Mouse (Mus musculus): ENCODE results near the gene Tbc1d1. TPM values are rescaled to one million over a fixed set of nuclear protein-coding genes. Genes with fewer than 3 reads are reported as not detected.
A peak's percentile ranks its signal among the peaks of the same experiment; 100 is the strongest.

The Tbc1d1 gene
- polyA plus RNA-seq, 1 experiment from 2014 or later: 15.4 TPM

DNA sequence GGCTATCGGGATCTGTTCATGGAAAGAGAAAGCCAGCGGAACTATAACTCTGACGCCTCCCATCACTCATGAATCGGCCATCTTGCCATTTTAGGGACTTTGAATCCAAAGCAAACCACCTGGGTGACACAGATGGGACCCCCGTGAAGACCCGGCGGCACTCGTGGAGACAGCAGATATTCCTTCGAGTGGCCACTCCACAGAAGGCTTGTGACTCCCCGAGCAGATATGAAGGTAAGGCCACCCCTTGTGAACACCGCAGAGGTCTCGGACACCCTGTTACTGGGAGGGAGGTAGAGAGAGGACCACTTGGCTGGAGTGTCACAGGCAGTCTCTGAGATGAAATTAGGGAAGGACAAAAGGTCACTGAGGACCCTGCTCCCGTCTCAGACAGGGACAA, 129.7 kb downstream of the Tbc1d1 start:
- H3K27ac ChIP-seq: no peak overlapping the region

DNA sequence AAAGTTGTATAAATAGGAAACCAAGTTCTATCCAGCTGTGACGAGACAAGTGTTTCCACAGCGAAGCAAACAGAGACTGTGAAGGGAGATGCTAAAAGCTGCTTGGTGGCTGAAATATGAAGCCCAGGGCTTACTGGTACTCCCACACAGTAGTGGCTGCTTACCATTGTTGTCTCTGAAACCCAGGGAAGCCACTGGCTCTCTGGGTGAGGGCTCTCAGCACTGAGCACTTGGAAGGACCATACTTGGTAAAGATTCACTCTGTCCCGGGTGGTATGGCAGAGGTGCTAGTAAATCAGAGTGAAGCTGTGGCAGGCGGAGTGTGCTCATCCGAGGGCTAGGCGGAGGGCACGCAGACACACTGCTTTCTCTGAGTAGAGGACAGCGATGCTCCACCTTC, 131.2 kb downstream of the Tbc1d1 start:
- 84% methylated on average over 8 of the region's 8 CpGs for WGBS
- Histone ChIP-seq H3K27ac (no peak overlapping the region), H3K4me3 (replicated peaks; ENCODE audit: low read length) (no peak overlapping the region), H3K4me1 (replicated peaks; ENCODE audit: control insufficient read depth, insufficient read depth, low read length) (no peaks in the 10 kb centered on the region), H3K9me3 (ENCODE audit: control insufficient read depth, low read length) (no peaks in the 10 kb centered on the region), H3K36me3 (replicated peaks; ENCODE audit: control insufficient read depth, insufficient read depth) (peaks cover 6% of the 10 kb centered on the region), H3K4me2 (replicated peaks) (no peak overlapping the region), H3K9ac (no peak overlapping the region), H3K27me3 (ENCODE audit: control insufficient read depth, insufficient read depth, low read length) (no peaks in the 10 kb centered on the region)
- ATAC-seq (ENCODE audit: low FRiP score) (no peak), DNase-seq (ENCODE audit: low spot score) (no peak)

More for the DNA sequence above, 129.7 kb downstream of the Tbc1d1 start:
- no peak overlapping the region for H3K4me3 ChIP-seq (replicated peaks; ENCODE audit: low read length)
- H3K36me3 ChIP-seq (replicated peaks; ENCODE audit: control insufficient read depth, insufficient read depth): peaks cover 11% of the 10 kb centered on the region
- H3K9me3 ChIP-seq (ENCODE audit: control insufficient read depth, low read length): no peaks in the 10 kb centered on the region
- no peaks in the 10 kb centered on the region for H3K4me1 ChIP-seq (replicated peaks; ENCODE audit: control insufficient read depth, insufficient read depth, low read length)
- no peaks in the 10 kb centered on the region for H3K27me3 ChIP-seq (ENCODE audit: control insufficient read depth, insufficient read depth, low read length)
- 93% methylated on average over 13 of the region's 13 CpGs for whole genome bisulfite sequencing
- DNase-seq (ENCODE audit: low spot score) (no peak), ATAC-seq (ENCODE audit: low FRiP score) (no peak)
- no peak overlapping the region for H3K9ac ChIP-seq
- H3K4me2 ChIP-seq (replicated peaks): no peak overlapping the region

DNA sequence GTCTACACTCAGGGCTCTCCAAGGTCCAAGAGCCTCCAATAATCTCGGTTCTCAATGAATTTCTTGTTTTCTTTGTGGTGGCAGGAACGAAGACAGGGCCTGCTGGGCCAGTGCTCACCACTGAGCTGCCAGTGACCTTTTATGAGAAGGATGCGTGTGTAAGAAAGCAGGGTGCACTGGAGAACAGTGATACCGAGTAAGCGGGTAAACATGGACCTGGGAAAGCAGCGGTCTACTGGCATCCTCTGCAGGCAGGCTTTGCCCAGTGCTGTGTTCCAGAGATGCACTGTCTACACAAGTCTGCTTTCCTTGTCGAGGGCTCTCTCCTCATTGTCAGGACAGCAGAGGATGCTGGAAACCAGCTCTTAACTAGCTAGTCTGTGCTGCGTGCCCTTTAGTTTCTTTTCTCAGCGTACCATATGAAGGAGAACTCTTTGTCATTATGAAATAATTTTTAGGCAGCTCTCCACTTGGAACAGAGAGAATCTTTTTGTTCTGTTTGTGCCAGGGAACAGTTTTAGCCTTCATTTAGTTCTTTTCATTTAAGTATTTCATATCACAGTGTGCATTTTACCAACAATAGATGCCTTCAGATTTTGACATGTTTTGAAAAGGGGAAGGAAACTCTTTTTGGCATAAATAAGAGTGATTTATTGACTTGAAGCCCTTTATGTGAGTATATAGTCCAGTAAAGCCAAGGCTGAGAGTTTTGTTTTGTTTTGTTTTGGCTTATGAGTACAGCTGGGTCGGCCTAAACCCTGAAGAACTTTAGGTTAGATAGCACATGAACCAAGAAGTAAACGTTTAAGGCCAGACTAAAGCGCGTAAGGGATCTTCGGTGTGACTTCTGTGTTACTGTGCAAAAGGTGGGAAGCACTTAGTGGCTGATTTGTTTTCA, 132.2 kb downstream of the Tbc1d1 start:
- no peak for ATAC-seq (ENCODE audit: low FRiP score)
- Histone ChIP-seq H3K4me2 (replicated peaks) (no peak overlapping the region), H3K4me3 (replicated peaks; ENCODE audit: low read length) (no peak overlapping the region), H3K27ac (no peak overlapping the region), H3K4me1 (replicated peaks; ENCODE audit: control insufficient read depth, insufficient read depth, low read length) (no peaks in the 10 kb centered on the region), H3K27me3 (ENCODE audit: control insufficient read depth, insufficient read depth, low read length) (no peaks in the 10 kb centered on the region), H3K9ac (no peak overlapping the region), H3K9me3 (ENCODE audit: control insufficient read depth, low read length) (no peaks in the 10 kb centered on the region), H3K36me3 (replicated peaks; ENCODE audit: control insufficient read depth, insufficient read depth) (peaks cover 3% of the 10 kb centered on the region; the same call in 1 of the 2 replicates)
- WGBS: 91% methylated on average over 14 of the region's 14 CpGs
- DNase-seq (ENCODE audit: low spot score): no peak

DNA sequence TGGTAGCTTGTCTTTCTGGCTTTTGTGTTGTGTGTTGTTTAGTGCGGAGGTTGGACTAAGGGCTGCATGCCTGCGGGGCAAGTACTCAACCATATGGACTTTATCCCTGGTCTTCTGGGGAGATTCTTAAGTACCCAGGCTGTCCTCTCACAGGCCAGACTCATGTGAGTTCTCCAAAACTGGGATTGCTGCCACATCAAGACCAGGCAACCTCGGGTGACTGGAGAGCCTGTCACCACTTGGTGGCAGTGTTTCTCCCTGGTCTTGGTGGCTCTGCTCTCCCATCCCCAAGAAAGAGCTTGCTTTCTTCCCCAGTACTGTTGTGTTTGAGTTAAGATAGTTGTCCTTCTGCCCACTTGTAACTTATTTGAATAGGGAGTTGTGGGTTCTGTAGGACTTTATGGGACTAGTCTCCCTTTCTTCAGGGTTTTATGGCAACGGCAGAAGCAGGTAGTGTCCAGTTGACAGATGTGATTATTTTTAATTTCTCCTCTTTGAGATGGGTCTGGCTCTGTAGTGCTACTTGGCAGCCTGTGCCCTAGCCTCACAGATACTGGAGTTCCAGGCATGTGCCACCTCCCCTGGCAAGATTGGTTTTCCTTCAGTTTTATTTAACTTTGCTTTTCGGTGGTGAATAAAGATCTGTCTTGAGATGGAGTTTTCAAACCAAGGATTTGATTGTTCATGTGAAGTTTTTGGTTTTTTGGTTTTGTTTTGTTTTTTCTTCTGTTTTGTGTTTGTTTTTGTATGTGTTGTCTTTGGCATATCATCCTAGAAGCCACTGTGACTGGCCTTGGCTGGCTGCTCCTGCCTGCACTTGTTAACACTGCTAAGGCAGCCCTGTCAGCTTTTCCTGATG, 133.3 kb downstream of the Tbc1d1 start:
- ATAC-seq (ENCODE audit: low FRiP score) (peak; percentile 81; the same call in 1 of the 2 replicates), DNase-seq (ENCODE audit: low spot score) (peak; percentile 79)
- H3K27ac ChIP-seq: no peak overlapping the region
- H3K9me3 ChIP-seq (ENCODE audit: control insufficient read depth, low read length): no peaks in the 10 kb centered on the region
- WGBS: 70% methylated on average over 5 of the region's 5 CpGs
- H3K27me3 ChIP-seq (ENCODE audit: control insufficient read depth, insufficient read depth, low read length): no peaks in the 10 kb centered on the region
- no peak overlapping the region for H3K4me3 ChIP-seq (replicated peaks; ENCODE audit: low read length)
- H3K36me3 ChIP-seq (replicated peaks; ENCODE audit: control insufficient read depth, insufficient read depth): peaks cover 7% of the 10 kb centered on the region
- no peaks in the 10 kb centered on the region for H3K4me1 ChIP-seq (replicated peaks; ENCODE audit: control insufficient read depth, insufficient read depth, low read length)
- H3K4me2 ChIP-seq (replicated peaks): no peak overlapping the region
- no peak overlapping the region for H3K9ac ChIP-seq

DNA sequence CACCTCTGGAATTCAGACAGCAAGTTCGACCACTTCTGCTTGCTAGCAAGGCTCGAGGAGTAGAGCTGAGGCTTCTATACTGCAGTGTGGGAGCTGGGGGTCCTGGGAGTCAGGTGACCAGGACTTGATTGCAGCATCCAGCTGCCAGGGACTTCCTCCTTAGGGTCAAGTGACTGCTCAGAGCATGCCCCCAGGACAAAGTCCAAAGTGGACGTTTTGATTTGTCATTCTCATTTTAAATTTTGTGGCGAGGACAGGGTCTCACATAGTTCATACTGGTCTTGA, 133.9 kb downstream of the Tbc1d1 start:
- no peak overlapping the region for H3K27ac ChIP-seq

DNA sequence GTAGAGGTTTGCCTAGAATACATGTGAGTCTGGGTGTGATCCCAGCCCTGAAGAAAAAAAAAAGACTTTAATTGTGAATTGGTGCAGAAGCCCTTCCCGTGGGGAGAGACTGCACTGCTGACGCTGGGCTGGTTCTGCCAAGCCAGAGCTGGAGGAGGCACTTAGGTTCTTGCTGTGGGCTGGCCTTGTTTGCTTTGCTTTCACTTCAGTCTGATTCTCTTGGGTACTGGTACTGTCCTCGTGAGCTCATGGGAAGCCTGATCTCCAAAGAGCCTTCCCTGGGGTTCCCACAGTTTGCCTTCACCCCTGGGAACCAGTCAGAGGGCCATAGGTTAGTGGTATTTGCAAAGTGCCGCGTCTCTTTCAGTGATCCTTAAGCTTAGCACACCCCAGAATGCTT, 135.6 kb downstream of the Tbc1d1 start:
- Histone ChIP-seq H3K36me3 (replicated peaks; ENCODE audit: control insufficient read depth, insufficient read depth) (peaks cover 4% of the 10 kb centered on the region), H3K9ac (no peak overlapping the region), H3K27me3 (ENCODE audit: control insufficient read depth, insufficient read depth, low read length) (no peaks in the 10 kb centered on the region), H3K4me2 (replicated peaks) (no peak overlapping the region), H3K4me1 (replicated peaks; ENCODE audit: control insufficient read depth, insufficient read depth, low read length) (no peaks in the 10 kb centered on the region), H3K9me3 (ENCODE audit: control insufficient read depth, low read length) (no peaks in the 10 kb centered on the region), H3K27ac (no peak overlapping the region), H3K4me3 (replicated peaks; ENCODE audit: low read length) (no peak overlapping the region)
- DNase-seq (ENCODE audit: low spot score) (no peak), ATAC-seq (ENCODE audit: low FRiP score) (no peak)
- WGBS: 76% methylated on average over 5 of the region's 5 CpGs

More for the DNA sequence above, 133.9 kb downstream of the Tbc1d1 start:
- DNase-seq (ENCODE audit: low spot score) (no peak), ATAC-seq (ENCODE audit: low FRiP score) (no peak)
- Histone ChIP-seq H3K36me3 (replicated peaks; ENCODE audit: control insufficient read depth, insufficient read depth) (peaks cover 8% of the 10 kb centered on the region), H3K4me2 (replicated peaks) (no peak overlapping the region), H3K27me3 (ENCODE audit: control insufficient read depth, insufficient read depth, low read length) (no peaks in the 10 kb centered on the region), H3K9me3 (ENCODE audit: control insufficient read depth, low read length) (no peaks in the 10 kb centered on the region), H3K4me3 (replicated peaks; ENCODE audit: low read length) (no peak overlapping the region), H3K9ac (no peak overlapping the region), H3K4me1 (replicated peaks; ENCODE audit: control insufficient read depth, insufficient read depth, low read length) (no peaks in the 10 kb centered on the region)
- 70% methylated on average over 4 of the region's 4 CpGs for WGBS

DNA sequence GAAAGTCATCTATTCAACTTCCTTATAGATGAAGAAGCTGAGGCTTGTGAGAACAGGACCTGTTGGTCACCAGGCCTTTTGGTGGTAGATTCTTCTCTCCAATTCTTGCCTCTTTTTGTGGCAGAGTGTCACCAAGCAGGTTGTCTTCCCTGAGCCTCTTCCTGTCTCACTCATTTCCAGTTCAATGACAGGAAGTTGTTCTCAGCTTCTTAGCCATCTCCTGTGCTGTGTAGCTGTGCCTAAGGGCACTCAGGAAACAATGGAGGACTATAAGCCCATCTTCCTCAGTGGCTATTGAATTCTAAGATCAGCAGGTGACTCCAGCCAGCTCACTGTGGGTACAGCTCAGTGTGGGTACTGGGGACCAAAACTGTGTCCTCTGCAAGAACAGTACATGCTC, 139.5 kb downstream of the Tbc1d1 start:
- Histone ChIP-seq H3K9ac (no peak overlapping the region), H3K4me3 (replicated peaks; ENCODE audit: low read length) (no peak overlapping the region), H3K27ac (no peak overlapping the region), H3K9me3 (ENCODE audit: control insufficient read depth, low read length) (no peaks in the 10 kb centered on the region), H3K4me1 (replicated peaks; ENCODE audit: control insufficient read depth, insufficient read depth, low read length) (peaks cover 10% of the 10 kb centered on the region), H3K36me3 (replicated peaks; ENCODE audit: control insufficient read depth, insufficient read depth) (peaks cover 4% of the 10 kb centered on the region; the same call in 1 of the 2 replicates), H3K4me2 (replicated peaks) (no peak overlapping the region), H3K27me3 (ENCODE audit: control insufficient read depth, insufficient read depth, low read length) (no peaks in the 10 kb centered on the region)
- ATAC-seq (ENCODE audit: low FRiP score) (no peak), DNase-seq (ENCODE audit: low spot score) (no peak)

DNA sequence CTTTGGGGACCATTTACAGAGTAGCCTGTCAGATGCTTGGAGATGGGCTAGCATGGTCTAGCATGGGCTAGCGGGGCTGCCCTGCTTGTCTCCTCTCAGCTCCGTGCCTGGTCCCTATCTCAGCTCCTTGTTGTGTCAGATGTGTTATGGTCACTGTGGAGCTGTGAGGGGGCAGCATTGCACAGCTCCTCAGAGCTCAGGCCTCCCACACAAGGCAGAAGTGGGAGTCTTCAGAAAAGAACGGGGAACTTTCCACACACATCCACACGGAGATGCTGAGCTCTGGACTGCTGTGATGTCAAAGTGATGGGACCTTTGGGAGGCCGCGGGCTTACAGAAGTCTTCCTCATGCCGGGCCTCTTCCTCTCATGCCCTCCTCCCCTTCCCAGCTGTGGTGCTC, 140.2 kb downstream of the Tbc1d1 start:
- H3K9me3 ChIP-seq (ENCODE audit: control insufficient read depth, low read length): no peaks in the 10 kb centered on the region
- H3K9ac ChIP-seq: no peak overlapping the region
- no peak for ATAC-seq (ENCODE audit: low FRiP score)
- WGBS: 84% methylated on average over 7 of the region's 7 CpGs
- H3K4me1 ChIP-seq (replicated peaks; ENCODE audit: control insufficient read depth, insufficient read depth, low read length): peaks cover 10% of the 10 kb centered on the region
- no peaks in the 10 kb centered on the region for H3K27me3 ChIP-seq (ENCODE audit: control insufficient read depth, insufficient read depth, low read length)
- no peak overlapping the region for H3K27ac ChIP-seq
- peaks cover 4% of the 10 kb centered on the region; the same call in 1 of the 2 replicates for H3K36me3 ChIP-seq (replicated peaks; ENCODE audit: control insufficient read depth, insufficient read depth)
- H3K4me3 ChIP-seq (replicated peaks; ENCODE audit: low read length): no peak overlapping the region
- H3K4me2 ChIP-seq (replicated peaks): no peak overlapping the region
- DNase-seq (ENCODE audit: low spot score): no peak

DNA sequence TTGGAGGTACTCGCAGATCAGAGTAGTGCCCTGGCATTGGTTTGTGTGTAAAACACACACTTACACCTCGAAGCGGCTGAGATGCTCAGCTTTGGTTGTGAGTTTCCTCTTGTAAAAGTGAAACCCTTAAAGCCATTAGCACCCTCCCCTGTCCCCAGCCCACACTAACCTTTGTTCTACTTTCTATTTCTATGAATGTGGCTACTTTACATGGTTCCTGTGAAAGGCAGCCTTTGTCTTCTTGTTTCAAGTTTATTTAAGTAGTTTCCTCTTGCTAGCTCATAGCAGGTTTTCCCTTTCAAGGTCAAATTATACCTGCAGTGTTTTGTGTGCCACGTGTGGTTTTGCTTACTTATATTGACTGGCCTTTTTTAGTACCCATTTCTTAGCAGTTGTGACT, 141.0 kb downstream of the Tbc1d1 start:
- no peaks in the 10 kb centered on the region for H3K9me3 ChIP-seq (ENCODE audit: control insufficient read depth, low read length)
- peaks cover 10% of the 10 kb centered on the region for H3K4me1 ChIP-seq (replicated peaks; ENCODE audit: control insufficient read depth, insufficient read depth, low read length)
- no peak overlapping the region for H3K9ac ChIP-seq
- no peak overlapping the region for H3K4me3 ChIP-seq (replicated peaks; ENCODE audit: low read length)
- no peaks in the 10 kb centered on the region for H3K27me3 ChIP-seq (ENCODE audit: control insufficient read depth, insufficient read depth, low read length)
- 90% methylated on average over 4 of the region's 4 CpGs for WGBS
- DNase-seq (ENCODE audit: low spot score): no peak
- no peak for ATAC-seq (ENCODE audit: low FRiP score)
- H3K36me3 ChIP-seq (replicated peaks; ENCODE audit: control insufficient read depth, insufficient read depth): peaks cover 4% of the 10 kb centered on the region; the same call in 1 of the 2 replicates
- no peak overlapping the region for H3K4me2 ChIP-seq (replicated peaks)
- H3K27ac ChIP-seq: no peak overlapping the region
